Mouse (Mus musculus): ENCODE data around the gene Enpp7. TPM values are rescaled to one million over a fixed set of nuclear protein-coding genes. Genes with fewer than 3 reads are reported as not detected.

The Enpp7 gene
- total and polyA plus RNA-seq, 2 experiments from 2014 or later, result not detected

DNA sequence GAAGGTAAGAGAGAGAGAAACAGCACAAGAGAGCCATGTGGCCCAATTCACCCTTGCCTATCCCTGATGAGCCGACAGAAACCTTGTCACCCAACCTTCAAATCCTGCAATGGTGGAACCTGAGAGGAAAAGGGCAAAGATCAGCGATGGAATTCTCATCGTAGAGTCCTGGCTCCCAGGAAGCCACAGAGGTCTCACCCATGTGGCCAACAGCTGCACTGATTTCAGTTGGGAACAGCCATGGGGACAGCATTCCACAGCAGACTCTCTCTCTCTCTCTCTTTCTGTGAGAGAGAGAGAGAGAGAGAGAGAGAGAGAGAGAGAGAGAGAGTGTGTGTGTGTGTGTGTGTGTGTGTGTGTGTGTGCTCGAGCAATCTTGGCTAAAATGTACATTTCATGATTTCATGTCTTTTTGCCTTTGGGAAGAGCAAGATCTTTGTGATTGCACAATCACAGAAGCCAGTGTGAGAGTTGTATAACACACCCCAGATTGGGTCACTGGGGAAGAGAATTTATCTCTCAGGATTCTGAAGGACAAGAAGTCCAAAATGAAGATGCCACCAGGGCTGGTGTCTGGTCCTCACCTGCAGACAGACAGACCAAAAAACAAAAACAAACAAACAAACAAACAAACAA, 13.6 kb downstream of the Enpp7 start:
- Histone ChIP-seq H3K27ac (no peak overlapping the region), H3K4me3 (ENCODE audit: low read length) (no peak overlapping the region), H3K9ac (replicated peaks; ENCODE audit: low read length) (no peak overlapping the region), H3K9me3 (ENCODE audit: low read length) (no peaks in the 10 kb centered on the region), H3K4me1 (ENCODE audit: insufficient read depth, low read length) (peaks cover 10% of the 10 kb centered on the region; the same call in 1 of the 2 replicates), H3K27me3 (ENCODE audit: insufficient read depth, low read length) (no peaks in the 10 kb centered on the region), H3K36me3 (ENCODE audit: insufficient read depth, low read length) (no peaks in the 10 kb centered on the region), H3K4me2 (ENCODE audit: low read depth, low read length) (no peak overlapping the region)
- WGBS, result 66% methylated on average over 4 of the region's 4 CpGs
- ATAC-seq, result no peak
- no peak for TF ChIP-seq CTCF (IDR thresholded peaks at IDR 0.05; ENCODE audit: low read depth)
- no peak for DNase-seq (ENCODE audit: low spot score)

GRCm38 (mm10) chr11:119005547-119006275, 17.7 kb downstream of the Enpp7 start:
- Histone ChIP-seq H3K9ac (replicated peaks; ENCODE audit: low read length) (no peak overlapping the region), H3K36me3 (ENCODE audit: insufficient read depth, low read length) (no peaks in the 10 kb centered on the region), H3K27me3 (ENCODE audit: insufficient read depth, low read length) (no peaks in the 10 kb centered on the region), H3K4me3 (ENCODE audit: low read length) (no peak overlapping the region), H3K4me2 (ENCODE audit: low read depth, low read length) (no peak overlapping the region), H3K27ac (no peak overlapping the region), H3K9me3 (ENCODE audit: low read length) (no peaks in the 10 kb centered on the region), H3K4me1 (ENCODE audit: insufficient read depth, low read length) (no peaks in the 10 kb centered on the region)
- ATAC-seq, result no peak
- no peak for TF ChIP-seq CTCF (IDR thresholded peaks at IDR 0.05; ENCODE audit: low read depth)
- DNase-seq (ENCODE audit: low spot score), result no peak
- WGBS, result 89% methylated on average over 10 of the region's 10 CpGs

DNA sequence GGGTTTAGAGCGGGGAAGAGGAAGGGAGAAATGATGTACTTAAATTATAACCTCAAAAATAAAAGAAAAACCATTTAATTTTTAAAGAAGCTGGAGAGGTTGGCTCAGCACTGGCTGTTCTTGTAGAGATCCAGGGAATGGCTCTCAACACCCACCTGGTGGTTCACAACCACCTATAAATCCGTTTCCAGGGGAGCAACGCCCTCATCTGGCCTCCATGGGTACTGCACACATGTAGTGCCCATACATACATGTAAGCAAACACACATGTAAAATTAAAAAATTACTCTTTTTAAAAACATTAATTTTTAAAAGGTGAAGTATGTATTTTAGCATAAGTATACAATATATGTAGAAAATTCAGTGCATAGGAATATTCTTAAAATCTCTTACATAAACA, 18.5 kb downstream of the Enpp7 start:
- H3K4me3 ChIP-seq (ENCODE audit: low read length), result no peak overlapping the region
- no peak for ATAC-seq
- WGBS, result 68% methylated on average over 3 of the region's 3 CpGs
- peak; percentile 11; the same call in 1 of the 2 replicates for TF ChIP-seq CTCF (IDR thresholded peaks at IDR 0.05; ENCODE audit: low read depth)
- no peak overlapping the region for H3K27ac ChIP-seq
- H3K4me2 ChIP-seq (ENCODE audit: low read depth, low read length), result no peak overlapping the region
- no peak overlapping the region for H3K9ac ChIP-seq (replicated peaks; ENCODE audit: low read length)
- no peaks in the 10 kb centered on the region for H3K9me3 ChIP-seq (ENCODE audit: low read length)
- no peaks in the 10 kb centered on the region for H3K36me3 ChIP-seq (ENCODE audit: insufficient read depth, low read length)
- H3K4me1 ChIP-seq (ENCODE audit: insufficient read depth, low read length), result no peaks in the 10 kb centered on the region
- DNase-seq (ENCODE audit: low spot score), result no peak
- H3K27me3 ChIP-seq (ENCODE audit: insufficient read depth, low read length), result no peaks in the 10 kb centered on the region

- 21% methylated on average over 21 of the region's 21 CpGs for WGBS
- Histone ChIP-seq H3K27me3 (ENCODE audit: insufficient read depth, low read length) (no peaks in the 10 kb centered on the region), H3K4me3 (ENCODE audit: low read length) (no peak overlapping the region), H3K36me3 (ENCODE audit: insufficient read depth, low read length) (no peaks in the 10 kb centered on the region), H3K27ac (no peak overlapping the region), H3K4me2 (ENCODE audit: low read depth, low read length) (peak overlapping the region; percentile 34), H3K9me3 (ENCODE audit: low read length) (no peaks in the 10 kb centered on the region), H3K9ac (replicated peaks; ENCODE audit: low read length) (no peak overlapping the region), H3K4me1 (ENCODE audit: insufficient read depth, low read length) (no peaks in the 10 kb centered on the region)
- TF ChIP-seq CTCF (IDR thresholded peaks at IDR 0.05; ENCODE audit: low read depth), result no peak
- ATAC-seq, result no peak
- peak; percentile 42 for DNase-seq (ENCODE audit: low spot score)
Measured at GRCm38 (mm10) chr11:119007461-119008456, 19.8 kb downstream of the Enpp7 start.

GRCm38 (mm10) chr11:119014455-119014854, 26.5 kb downstream of the Enpp7 start:
- WGBS, result 83% methylated on average over 7 of the region's 7 CpGs
- DNase-seq (ENCODE audit: low spot score) (no peak), ATAC-seq (no peak)
- Histone ChIP-seq H3K4me2 (ENCODE audit: low read depth, low read length) (no peak overlapping the region), H3K4me3 (ENCODE audit: low read length) (no peak overlapping the region), H3K9me3 (ENCODE audit: low read length) (no peaks in the 10 kb centered on the region), H3K27me3 (ENCODE audit: insufficient read depth, low read length) (no peaks in the 10 kb centered on the region), H3K9ac (replicated peaks; ENCODE audit: low read length) (no peak overlapping the region), H3K4me1 (ENCODE audit: insufficient read depth, low read length) (no peaks in the 10 kb centered on the region), H3K36me3 (ENCODE audit: insufficient read depth, low read length) (no peaks in the 10 kb centered on the region), H3K27ac (no peak overlapping the region)
- no peak for TF ChIP-seq CTCF (IDR thresholded peaks at IDR 0.05; ENCODE audit: low read depth)

DNA sequence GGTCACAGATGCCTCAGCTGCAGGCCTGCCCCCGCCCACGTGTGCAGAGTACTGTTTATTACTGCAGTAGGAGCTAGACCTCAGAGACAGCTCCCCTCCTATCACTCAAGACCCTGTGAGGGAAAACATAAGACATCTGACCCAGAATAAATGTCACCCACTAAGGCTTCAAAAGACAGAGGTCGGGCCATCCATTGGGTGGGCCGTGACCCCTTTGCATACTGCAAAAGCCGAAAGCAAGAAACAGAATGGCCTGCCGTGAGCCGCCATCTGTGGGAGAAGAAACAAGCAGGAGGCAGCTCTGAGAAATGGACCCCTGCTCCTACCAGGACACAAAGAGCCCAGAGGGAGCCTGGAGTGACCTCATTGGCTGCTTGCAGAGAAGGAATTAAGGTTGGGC, 29.5 kb downstream of the Enpp7 start:
- no peak for DNase-seq (ENCODE audit: low spot score)

More for the DNA sequence above, 29.5 kb downstream of the Enpp7 start:
- Histone ChIP-seq H3K4me3 (ENCODE audit: low read length) (no peak overlapping the region), H3K27ac (no peak overlapping the region), H3K4me1 (ENCODE audit: insufficient read depth, low read length) (no peaks in the 10 kb centered on the region), H3K27me3 (ENCODE audit: insufficient read depth, low read length) (0 out of 2 replicates have a peak, but pooled peaks cover 8% of the 10 kb centered on the region), H3K36me3 (ENCODE audit: insufficient read depth, low read length) (no peaks in the 10 kb centered on the region), H3K9ac (replicated peaks; ENCODE audit: low read length) (no peak overlapping the region), H3K9me3 (ENCODE audit: low read length) (no peaks in the 10 kb centered on the region), H3K4me2 (ENCODE audit: low read depth, low read length) (no peak overlapping the region)
- no peak for ATAC-seq
- 34% methylated on average over 7 of the region's 7 CpGs for WGBS
- TF ChIP-seq CTCF (IDR thresholded peaks at IDR 0.05; ENCODE audit: low read depth), result no peak
